26 mouse cellular contexts compared by ENCODE assay signal in genomic region chr7:24318942-24319341, GRCm38 (mm10). TPM values are rescaled to one million over a fixed set of nuclear protein-coding genes. Genes with fewer than 3 reads are reported as not detected.
DNase-seq lines count a peak whose midpoint lies in the region; ATAC-seq lines count a peak whose summit lies in the region.
"Had no signal": no experiment of that assay in that cellular context is flagged by ENCODE, and none has a peak within 500 bp of the region (broad histone marks: within the 10 kb centered on the region; RNA-seq: fewer than 3 reads in every experiment).

No protein-coding gene starts in this region.

- H3K4me3 ChIP-seq in embryonic facial prominence, embryonic 14.5 days (ENCODE audit: low read depth, low read length) = no peak overlapping the region
- H3K4me3 ChIP-seq: forebrain, embryonic 13.5 days; heart, adult 2 months; heart, embryonic 12.5 days had no signal

- no peaks in the 10 kb centered on the region for H3K4me1 ChIP-seq in embryonic facial prominence, embryonic 14.5 days (ENCODE audit: control insufficient read depth, insufficient read depth, low read length)

- no peak overlapping the region for H3K9ac ChIP-seq in embryonic facial prominence, embryonic 14.5 days (ENCODE audit: low read depth, low read length)
- H3K9ac ChIP-seq: forebrain, embryonic 13.5 days; forebrain, postnatal 0 days; heart, embryonic 12.5 days had no signal

- 46% methylated on average over 6 of the region's 6 CpGs for WGBS in embryonic facial prominence, embryonic 14.5 days

- H3K9me3 ChIP-seq in embryonic facial prominence, embryonic 14.5 days (ENCODE audit: control insufficient read depth, low read length) = peaks cover 3% of the 10 kb centered on the region

- no peak overlapping the region for H3K4me2 ChIP-seq in embryonic facial prominence, embryonic 14.5 days (ENCODE audit: low read depth, low read length)
- H3K4me2 ChIP-seq: forebrain, embryonic 13.5 days; heart, embryonic 12.5 days had no signal

- peak; percentile 22 for DNase-seq in CD4-positive, CD25-positive, alpha-beta regulatory T cell, adult 2 months (ENCODE audit: low read depth, low spot score)
- DNase-seq in urinary bladder, postnatal 14 days (ENCODE audit: low spot score) = peak; percentile 53
- no peak for DNase-seq in urinary bladder, postnatal 10 days (ENCODE audit: low spot score)
- DNase-seq in embryonic facial prominence, embryonic 14.5 days (ENCODE audit: low spot score) = peak; percentile 30
- no peak for DNase-seq in left cerebral cortex, adult 8-10 months (ENCODE audit: low spot score in 2 of 2)
- DNase-seq in adrenal gland, postnatal 14 days = no peak
- DNase-seq: adrenal gland, postnatal 25 days; cerebellum, adult 18-20 months; cerebellum, adult 9-11 months; cerebellum, postnatal 36 days; forebrain, postnatal 0 days; gastrocnemius, postnatal 14 days; heart, adult 2 months had no signal

- no peak overlapping the region for H3K27ac ChIP-seq in embryonic facial prominence, embryonic 14.5 days (replicated peaks; ENCODE audit: low read depth, low read length)
- H3K27ac ChIP-seq: forebrain, embryonic 13.5 days; heart, adult 2 months had no signal

- no peak for ATAC-seq in CD4-positive, CD25-positive, alpha-beta regulatory T cell, adult 4 months
- no peak for ATAC-seq in embryonic facial prominence, embryonic 14.5 days (ENCODE audit: low read depth)
- ATAC-seq: activated CD4-positive, CD25-positive, alpha-beta regulatory T cell, adult 4 months; forebrain, embryonic 13.5 days; forebrain, postnatal 0 days; hindbrain, embryonic 16.5 days; inflammation-experienced regulatory T-cells, adult 6 months; intestine, postnatal 0 days; Patski had no signal

- no peaks in the 10 kb centered on the region for H3K27me3 ChIP-seq in embryonic facial prominence, embryonic 14.5 days (replicated peaks; ENCODE audit: control insufficient read depth, insufficient read depth, low read length)
- H3K27me3 ChIP-seq: heart, embryonic 12.5 days had no signal

- H3K36me3 ChIP-seq in embryonic facial prominence, embryonic 14.5 days (ENCODE audit: control insufficient read depth, insufficient read depth, low read length) = no peaks in the 10 kb centered on the region
- H3K36me3 ChIP-seq: heart, embryonic 12.5 days had no signal

RNA-seq across cellular contexts. Expression of gene Zfp94, which starts 2.5 kb away (rescaled TPM):
- polyA plus RNA-seq in CD4-positive, CD25-positive, alpha-beta regulatory T cell, adult 4 months (2017; shearing (Covaris generic)) = 10 to 100 TPM; 10.6 to 13.8 TPM
- polyA plus RNA-seq in embryonic facial prominence, embryonic 14.5 days (2014; fragmentation: Nextera tagmentation; extraction: Ambion mirVana) = 8.5 and 12.1 TPM in 2 replicates
- 10 to 100 TPM; 14.2 to 16.4 (median 15.7) TPM for total RNA-seq in left cerebral cortex, adult 8-10 months (2022)
- 3.8 and 5.4 TPM in 2 replicates for total RNA-seq in adrenal gland, postnatal 14 days (2021)

RNA-seq across cellular contexts. Expression of gene Tescl, which starts 14.8 kb away (rescaled TPM):
- polyA plus RNA-seq in CD4-positive, CD25-positive, alpha-beta regulatory T cell, adult 4 months (2017; shearing (Covaris generic)) = not detected
- not detected in 2 replicates for polyA plus RNA-seq in embryonic facial prominence, embryonic 14.5 days (2014; fragmentation: Nextera tagmentation; extraction: Ambion mirVana)
- not detected for total RNA-seq in left cerebral cortex, adult 8-10 months (2022)
- total RNA-seq in adrenal gland, postnatal 14 days (2021) = not detected in 2 replicates
- total RNA-seq: forebrain, postnatal 0 days; gastrocnemius, adult 18-20 months; gastrocnemius, postnatal 14 days; heart, adult 2 months; heart, postnatal 25 days had no signal
- polyA plus RNA-seq: activated CD4-positive, CD25-positive, alpha-beta regulatory T cell, adult 4 months; forebrain, embryonic 13.5 days; forebrain, postnatal 0 days; heart, embryonic 12.5 days; hindbrain, embryonic 11.5 days; inflammation-experienced regulatory T-cells, adult 6 months; intestine, postnatal 0 days; Patski had no signal

RNA-seq across cellular contexts. Expression of gene Zfp61, which starts 17.9 kb away (rescaled TPM):
- 10 to 100 TPM; 19.4 to 27.8 TPM for polyA plus RNA-seq in CD4-positive, CD25-positive, alpha-beta regulatory T cell, adult 4 months (2017; shearing (Covaris generic))
- polyA plus RNA-seq in embryonic facial prominence, embryonic 14.5 days (2014; fragmentation: Nextera tagmentation; extraction: Ambion mirVana) = 29.8 and 29.9 TPM in 2 replicates
- total RNA-seq in left cerebral cortex, adult 8-10 months (2022) = 10 to 100 TPM; 19.0 to 24.4 (median 21.5) TPM
- 6.5 and 11.4 TPM in 2 replicates for total RNA-seq in adrenal gland, postnatal 14 days (2021)

RNA-seq across cellular contexts. Expression of gene Lypd5, which starts 30.1 kb away (rescaled TPM):
- under 1 TPM in 1 of 2 experiments, not detected in 1; 0.19 TPM for polyA plus RNA-seq in CD4-positive, CD25-positive, alpha-beta regulatory T cell, adult 4 months (2017; shearing (Covaris generic))
- 2.4 and 4.9 TPM in 2 replicates for polyA plus RNA-seq in embryonic facial prominence, embryonic 14.5 days (2014; fragmentation: Nextera tagmentation; extraction: Ambion mirVana)
- not detected for total RNA-seq in left cerebral cortex, adult 8-10 months (2022)
- not detected in 2 replicates for total RNA-seq in adrenal gland, postnatal 14 days (2021)
- total RNA-seq: adrenal gland, adult 18-20 months; adrenal gland, postnatal 25 days; forebrain, postnatal 0 days; gastrocnemius, adult 18-20 months; gastrocnemius, postnatal 14 days; heart, adult 2 months; heart, postnatal 25 days had no signal
- polyA plus RNA-seq: activated CD4-positive, CD25-positive, alpha-beta regulatory T cell, adult 4 months; forebrain, embryonic 13.5 days; forebrain, postnatal 0 days; heart, adult 2 months; heart, embryonic 12.5 days; heart, embryonic 16.5 days; hindbrain, embryonic 11.5 days; hindbrain, embryonic 16.5 days; inflammation-experienced regulatory T-cells, adult 6 months; intestine, postnatal 0 days; Patski had no signal

RNA-seq across cellular contexts. Expression of gene Zfp93, which starts 48.7 kb away (rescaled TPM):
- 1 to 10 TPM; 2.5 to 2.9 TPM for polyA plus RNA-seq in CD4-positive, CD25-positive, alpha-beta regulatory T cell, adult 4 months (2017; shearing (Covaris generic))
- polyA plus RNA-seq in embryonic facial prominence, embryonic 14.5 days (2014; fragmentation: Nextera tagmentation; extraction: Ambion mirVana) = 6.2 and 9.2 TPM in 2 replicates
- total RNA-seq in left cerebral cortex, adult 8-10 months (2022) = 10 to 100 TPM; 12.3 to 15.8 (median 13.6) TPM
- 4.4 and 4.7 TPM in 2 replicates for total RNA-seq in adrenal gland, postnatal 14 days (2021)

Comparison
In these comparisons a context has a peak if more than half of its experiments do, and no peak if none do; other contexts are left out.
1. DNase-seq: peak in CD4-positive, CD25-positive, alpha-beta regulatory T cell, adult 2 months (single experiment), urinary bladder, postnatal 14 days (single experiment) and embryonic facial prominence, embryonic 14.5 days (single experiment); none in urinary bladder, postnatal 10 days (single experiment), left cerebral cortex, adult 8-10 months (0 of 2) and adrenal gland, postnatal 14 days (single experiment).